Mouse (Mus musculus) forebrain, embryonic 14.5 days (tissue): ENCODE results near the gene Il10ra. TPM values are rescaled to one million over a fixed set of nuclear protein-coding genes. Genes with fewer than 3 reads are reported as not detected.

ENCODE experiments used
- ATAC-seq: fragments of 200-750 bp; cut with Nextera tagmentation; 2 replicates; pipeline ENCODE4 v1.8.0; 2017; ENCODE audit warnings: mild to moderate bottlenecking, moderate library complexity
- DNase-seq: peaks from one replicate; pipeline ENCODE4 v3.0.0-alpha.2; 2015; ENCODE audit warnings: low spot score
- H3K27ac ChIP-seq: fragments of 300-500 bp; sonication (generic); 2 replicates; pipeline ENCODE4 v1.5.1; 2014; ENCODE audit warnings: low read depth, mild to moderate bottlenecking, control low read depth, low read length, moderate library complexity
- H3K27me3 ChIP-seq: fragments of 300-500 bp; sonication (generic); replicated peaks from 2 replicates; pipeline ENCODE4 v1.6.1; 2014; ENCODE audit warnings: low read length, control low read depth, mixed read lengths; ENCODE audit not compliant: control insufficient read depth, insufficient read depth
- H3K36me3 ChIP-seq: fragments of 300-500 bp; sonication (generic); 2 replicates; pipeline ENCODE4 v1.6.1; 2014; ENCODE audit warnings: low read length, control low read depth; ENCODE audit not compliant: control insufficient read depth, insufficient read depth
- H3K4me1 ChIP-seq: fragments of 300-500 bp; sonication (generic); 2 replicates; pipeline ENCODE4 v1.6.1; 2014; ENCODE audit warnings: antibody characterized with exemption, low read length, control low read depth; ENCODE audit not compliant: control insufficient read depth, insufficient read depth
- H3K4me2 ChIP-seq: fragments of 300-500 bp; sonication (generic); 2 replicates; pipeline ENCODE4 v1.6.1; 2014; ENCODE audit warnings: mild to moderate bottlenecking, control low read depth, low read length
- H3K4me3 ChIP-seq: fragments of 300-500 bp; sonication (generic); 2 replicates; pipeline ENCODE4 v1.5.1; 2014; ENCODE audit warnings: low read depth, low read length, control low read depth
- H3K9ac ChIP-seq: fragments of 300-500 bp; sonication (generic); 2 replicates; pipeline ENCODE4 v1.6.1; 2014; ENCODE audit warnings: mild to moderate bottlenecking, low read length, control low read depth, moderate library complexity
- H3K9me3 ChIP-seq: fragments of 300-500 bp; sonication (generic); replicated peaks from 2 replicates; pipeline ENCODE4 v1.6.1; 2016; ENCODE audit warnings: low read length, control low read depth, mixed read lengths; ENCODE audit not compliant: control insufficient read depth
- WGBS: fragments of 180-500 bp; shearing (Covaris S2); extraction: QIAGEN DNeasy Blood & Tissue Kit; methylation state at CpG from one replicate; pipeline ENCODE4 v1.1.7; 2014; 5-methylcytosine and 5-hydroxymethylcytosine counted together
- polyA plus RNA-seq: library from polyadenylated mRNA; unstranded; fragments of >200 nt; fragmentation: Nextera tagmentation; extraction: Ambion mirVana; gene quantifications from 2 replicates; pipeline ENCODE4 v1.2.1, GENCODE M21; 2014

Il10ra gene
- 0.43 and 0.57 TPM in 2 replicates for polyA plus RNA-seq

DNA sequence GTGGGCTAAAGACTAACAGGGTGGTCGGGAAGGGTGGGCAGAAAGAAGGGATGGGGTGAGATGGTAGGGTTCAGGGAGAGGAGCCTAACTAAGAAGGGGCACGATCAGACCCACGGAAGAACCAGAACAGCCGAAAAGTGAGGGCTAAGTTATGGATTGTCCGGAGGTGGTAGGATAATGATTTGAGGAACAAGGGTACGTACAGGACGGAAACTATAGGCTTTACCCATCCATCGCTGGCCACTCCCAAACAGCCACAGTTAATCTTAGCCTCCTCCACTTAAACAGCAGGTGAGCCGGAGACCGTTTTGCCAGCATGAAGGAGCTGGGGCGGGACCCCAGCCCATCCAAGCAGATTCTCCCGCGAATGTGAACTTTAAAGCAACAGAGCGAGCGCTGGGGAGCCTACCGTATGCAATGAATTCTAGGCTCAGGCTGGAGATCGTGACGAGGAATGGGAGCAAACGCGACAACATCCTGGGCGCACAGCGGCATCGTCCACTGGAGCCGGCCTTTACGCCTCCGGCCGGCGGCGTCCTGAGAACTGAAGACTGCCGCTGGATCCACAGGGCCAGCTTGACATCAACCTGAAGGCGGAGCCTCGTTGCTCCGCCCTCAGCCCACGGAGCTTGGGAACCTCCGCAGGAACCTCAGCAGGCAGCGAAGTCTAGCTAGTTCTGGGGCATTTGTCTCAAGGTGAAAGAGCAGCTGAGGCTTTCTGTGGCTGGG is at the start of gene Il10ra:
Gene Il10ra (minus strand): TSS at position 553 of the 729 bp plus-strand sequence.
- DNase-seq: peak; percentile 55
- Histone ChIP-seq H3K27ac (no peak within 1 kb of the TSS), H3K4me1 (no peaks in the 10 kb centered on the region), H3K9ac (peak within 1 kb of the TSS; percentile 57), H3K4me3 (peak within 1 kb of the TSS; percentile 36), H3K27me3 (peaks cover 10% of the 10 kb centered on the region), H3K36me3 (no peaks in the 10 kb centered on the region), H3K4me2 (peak within 1 kb of the TSS; percentile 79), H3K9me3 (no peaks in the 10 kb centered on the region)
- WGBS: 5% methylated on average over 36 of the region's 36 CpGs
- ATAC-seq: no peak

DNA sequence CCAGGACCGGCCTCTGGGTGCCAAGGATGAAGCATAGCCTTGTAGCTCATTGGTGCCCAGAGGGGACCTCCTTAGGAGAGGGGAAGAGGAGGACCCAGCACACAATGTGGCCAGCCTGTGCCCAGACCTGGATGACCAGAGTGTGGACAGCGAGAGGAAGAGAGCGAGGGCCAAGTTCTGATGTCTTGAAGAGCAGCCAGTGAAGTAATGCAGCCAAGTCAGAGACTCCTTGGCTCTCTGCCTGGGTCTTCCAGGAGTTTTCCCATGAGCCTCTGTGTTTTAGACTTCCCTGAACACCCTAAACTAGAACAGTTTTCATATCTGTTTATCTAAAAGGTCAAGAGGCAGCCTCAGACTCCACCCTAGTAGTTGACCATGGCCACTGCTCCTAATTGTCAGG is 48.7 kb upstream of the Il10ra start:
- no peak overlapping the region for H3K27ac ChIP-seq
- H3K36me3 ChIP-seq: no peaks in the 10 kb centered on the region
- no peak overlapping the region for H3K9ac ChIP-seq
- H3K27me3 ChIP-seq: no peaks in the 10 kb centered on the region
- DNase-seq (no peak), ATAC-seq (no peak)
- H3K9me3 ChIP-seq: no peaks in the 10 kb centered on the region
- no peaks in the 10 kb centered on the region for H3K4me1 ChIP-seq
- whole genome bisulfite sequencing: 93% methylated on average over 3 of the region's 3 CpGs
- no peak overlapping the region for H3K4me3 ChIP-seq
- no peak overlapping the region for H3K4me2 ChIP-seq

DNA sequence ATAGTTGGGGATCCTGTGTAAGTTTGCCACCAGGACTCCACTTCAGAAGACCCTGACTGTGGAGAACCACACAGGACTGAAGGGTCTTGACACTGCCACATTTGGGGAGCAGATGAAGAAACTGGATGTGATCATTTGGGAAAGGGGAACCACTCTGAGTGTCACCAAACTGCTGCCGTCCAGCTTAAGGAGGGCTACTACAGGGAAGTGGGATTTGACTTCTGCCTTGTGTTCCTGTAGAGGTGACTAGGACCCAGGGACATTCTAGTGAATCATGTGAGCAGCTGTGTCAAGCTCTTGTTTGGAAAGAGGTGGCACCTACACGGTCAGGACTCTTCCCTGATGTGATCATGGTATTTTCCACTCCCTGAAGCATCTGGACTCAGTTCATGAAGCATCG is 45.0 kb upstream of the Il10ra start:
- no peaks in the 10 kb centered on the region for H3K27me3 ChIP-seq
- H3K4me1 ChIP-seq: no peaks in the 10 kb centered on the region
- no peak for DNase-seq
- no peaks in the 10 kb centered on the region for H3K36me3 ChIP-seq
- no peak overlapping the region for H3K9ac ChIP-seq
- H3K9me3 ChIP-seq: no peaks in the 10 kb centered on the region
- WGBS: 91% methylated on average over 3 of the region's 3 CpGs
- H3K4me3 ChIP-seq: no peak overlapping the region
- H3K4me2 ChIP-seq: no peak overlapping the region
- no peak overlapping the region for H3K27ac ChIP-seq
- ATAC-seq: no peak

DNA sequence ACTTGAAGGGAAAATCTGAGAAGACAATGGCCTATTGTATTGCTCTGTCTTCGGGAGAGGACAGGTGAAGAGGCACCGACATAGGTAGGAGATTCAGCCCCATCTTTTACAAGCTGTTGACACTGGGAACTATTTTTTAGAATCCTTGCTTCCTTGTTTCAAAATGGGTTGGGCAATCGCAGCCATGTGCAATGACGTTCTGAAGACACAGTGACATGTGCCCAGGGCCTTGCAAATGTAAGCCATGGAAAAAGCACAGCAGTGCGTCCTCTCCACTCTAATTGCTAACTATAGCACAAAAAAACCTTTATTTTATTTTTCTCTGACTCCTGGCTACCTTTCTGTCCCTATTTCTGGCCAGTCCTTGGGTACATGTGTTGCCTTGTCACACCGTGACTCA is 42.9 kb upstream of the Il10ra start:
- WGBS: 89% methylated on average over 6 of the region's 6 CpGs
- Histone ChIP-seq H3K36me3 (no peaks in the 10 kb centered on the region), H3K4me1 (no peaks in the 10 kb centered on the region), H3K27me3 (no peaks in the 10 kb centered on the region), H3K27ac (no peak overlapping the region), H3K4me2 (no peak overlapping the region), H3K9ac (no peak overlapping the region), H3K4me3 (no peak overlapping the region), H3K9me3 (no peaks in the 10 kb centered on the region)
- DNase-seq (no peak), ATAC-seq (no peak)

DNA sequence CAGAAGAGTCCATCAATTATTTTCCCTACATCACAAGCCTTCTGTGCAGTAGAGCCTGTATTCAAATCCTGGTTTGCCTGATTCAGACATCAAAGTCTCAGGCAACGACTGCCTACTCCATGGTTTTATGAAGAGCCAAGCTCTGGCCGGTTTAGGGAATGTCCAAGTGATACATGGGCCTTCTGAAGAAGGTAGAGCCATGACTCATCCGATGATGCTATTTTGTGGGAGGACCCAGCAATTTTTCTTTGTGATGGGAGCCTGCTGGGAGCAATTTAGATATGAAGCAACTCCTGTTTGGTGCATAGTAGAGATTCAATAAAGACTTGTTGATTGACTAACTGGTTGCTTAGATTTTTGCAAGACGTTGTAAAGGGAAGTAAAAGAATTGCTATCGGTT is 39.6 kb upstream of the Il10ra start:
- 84% methylated on average over 5 of the region's 5 CpGs for whole genome bisulfite sequencing
- no peak overlapping the region for H3K4me2 ChIP-seq
- no peaks in the 10 kb centered on the region for H3K27me3 ChIP-seq
- DNase-seq (no peak), ATAC-seq (no peak)
- H3K9me3 ChIP-seq: no peaks in the 10 kb centered on the region
- no peak overlapping the region for H3K27ac ChIP-seq
- no peaks in the 10 kb centered on the region for H3K36me3 ChIP-seq
- H3K4me1 ChIP-seq: no peaks in the 10 kb centered on the region
- H3K4me3 ChIP-seq: no peak overlapping the region
- no peak overlapping the region for H3K9ac ChIP-seq

DNA sequence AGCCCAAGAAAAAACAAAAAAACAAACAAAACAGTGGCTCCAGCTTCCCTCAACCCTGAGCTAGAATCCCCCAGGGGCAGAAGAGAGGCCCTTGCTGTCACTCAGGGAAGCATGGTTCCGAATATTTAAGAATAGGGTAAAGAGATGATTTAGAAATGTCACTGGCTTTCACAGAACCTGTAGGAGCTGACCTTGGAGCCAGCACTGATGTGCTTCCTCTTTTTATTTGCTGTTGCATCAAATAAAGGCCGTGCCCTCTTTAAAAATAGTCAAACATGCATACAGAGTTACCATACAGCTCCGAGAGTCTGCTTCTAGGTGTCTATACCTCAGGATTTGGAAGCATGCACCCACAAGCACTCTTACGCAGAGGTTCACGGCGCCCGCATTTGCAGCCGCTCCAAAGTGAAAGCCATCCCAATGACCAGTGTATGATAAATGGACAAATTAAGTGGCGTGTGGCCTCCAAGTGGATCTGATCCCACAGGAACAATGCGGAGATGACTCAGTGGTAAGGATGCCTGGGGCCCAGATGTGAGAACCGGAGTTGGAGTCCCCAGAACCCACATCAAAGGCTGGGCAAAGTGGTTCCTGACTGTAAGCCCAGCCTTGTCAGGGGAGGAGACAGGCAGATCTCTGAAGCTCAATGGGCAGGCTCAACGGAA is 37.9 kb upstream of the Il10ra start:
- no peak overlapping the region for H3K4me2 ChIP-seq
- DNase-seq (no peak), ATAC-seq (no peak)
- 88% methylated on average over 12 of the region's 12 CpGs for WGBS
- no peak overlapping the region for H3K27ac ChIP-seq
- H3K36me3 ChIP-seq: no peaks in the 10 kb centered on the region
- H3K4me3 ChIP-seq: no peak overlapping the region
- H3K9me3 ChIP-seq: no peaks in the 10 kb centered on the region
- no peaks in the 10 kb centered on the region for H3K27me3 ChIP-seq
- no peaks in the 10 kb centered on the region for H3K4me1 ChIP-seq
- H3K9ac ChIP-seq: no peak overlapping the region

DNA sequence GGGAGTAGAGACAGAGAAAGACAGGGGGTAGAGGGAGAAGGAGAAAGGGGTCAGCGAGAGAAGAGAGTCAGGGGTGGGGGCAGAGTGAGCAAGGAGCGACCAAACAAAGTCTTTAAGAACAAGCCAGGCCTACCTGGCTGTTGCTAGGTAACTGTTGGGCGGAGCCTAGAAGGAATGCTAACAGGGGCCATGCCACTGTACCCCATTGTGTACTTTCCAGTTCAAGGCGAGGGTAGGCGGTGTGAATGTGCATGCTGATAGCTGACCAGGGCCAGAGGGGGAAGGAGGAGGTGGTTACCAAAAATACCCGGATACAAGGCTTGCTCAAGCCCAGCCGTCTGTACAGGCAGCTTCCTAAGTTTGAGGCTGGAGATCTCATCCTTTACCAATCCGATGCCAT is 32.8 kb upstream of the Il10ra start:
- whole genome bisulfite sequencing: 90% methylated on average over 8 of the region's 8 CpGs
- Histone ChIP-seq H3K4me3 (no peak overlapping the region), H3K9ac (no peak overlapping the region), H3K4me1 (no peaks in the 10 kb centered on the region), H3K9me3 (no peaks in the 10 kb centered on the region), H3K27ac (no peak overlapping the region), H3K36me3 (no peaks in the 10 kb centered on the region), H3K27me3 (no peaks in the 10 kb centered on the region), H3K4me2 (no peak overlapping the region)
- DNase-seq (no peak), ATAC-seq (no peak)

DNA sequence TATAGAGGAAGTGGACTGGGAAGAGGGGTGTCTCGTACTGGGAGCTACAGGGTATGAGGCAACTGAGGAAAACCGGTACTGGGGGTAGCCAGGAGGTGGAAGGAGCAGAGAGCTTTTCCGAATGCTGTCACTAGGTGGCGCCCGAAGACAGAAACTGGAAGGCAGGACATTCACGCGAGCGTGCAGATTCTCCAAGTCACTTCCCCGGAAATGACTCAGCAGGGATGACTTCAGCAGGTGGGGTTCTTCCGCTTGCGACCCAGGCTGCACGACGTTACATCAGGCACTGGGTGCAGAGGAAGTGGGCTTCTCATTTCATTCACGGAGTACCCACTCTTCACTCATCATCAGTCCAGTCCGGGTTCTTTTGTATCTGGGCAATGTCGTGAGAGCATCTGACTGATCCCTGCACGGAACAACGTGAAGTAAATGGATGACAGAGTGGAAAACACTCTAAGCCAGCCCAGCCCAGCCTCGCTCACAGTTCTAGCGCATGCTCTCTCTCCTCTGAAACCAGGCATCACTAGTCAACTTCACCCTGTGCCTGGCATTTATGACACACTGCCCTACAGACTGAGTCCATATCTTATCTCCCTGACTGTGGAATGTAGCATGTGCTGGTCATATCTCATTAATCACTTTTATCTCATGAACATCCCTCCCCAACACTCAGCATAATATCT is 31.6 kb upstream of the Il10ra start:
- no peaks in the 10 kb centered on the region for H3K4me1 ChIP-seq
- H3K27me3 ChIP-seq: no peaks in the 10 kb centered on the region
- no peak overlapping the region for H3K27ac ChIP-seq
- peak; percentile 97 for DNase-seq
- H3K4me2 ChIP-seq: peak overlapping the region; percentile 50
- H3K9ac ChIP-seq: peak overlapping the region; percentile 40; the same call in 1 of the 2 replicates
- peak; percentile 94 for ATAC-seq
- H3K9me3 ChIP-seq: no peaks in the 10 kb centered on the region
- peak overlapping the region; percentile 8 for H3K4me3 ChIP-seq
- H3K36me3 ChIP-seq: no peaks in the 10 kb centered on the region
- 17% methylated on average over 20 of the region's 20 CpGs for WGBS
